Mouse (Mus musculus) forebrain, embryonic 16.5 days (tissue): ENCODE results near the gene Cnp. TPM values are rescaled to one million over a fixed set of nuclear protein-coding genes. Genes with fewer than 3 reads are reported as not detected.
A peak's percentile ranks its signal among the peaks of the same experiment; 100 is the strongest.
"Not testable (repeated sequence)": the region's sequence is repeated elsewhere in the genome, so short reads cannot be mapped to it uniquely, and the experiment has no call there.

Source experiments
- ATAC-seq: fragments of 200-750 bp; cut with Nextera tagmentation; 2 replicates; pipeline ENCODE4 v1.8.0; 2017; ENCODE audit warnings: mild to moderate bottlenecking, moderate library complexity
- H3K27ac ChIP-seq: fragments of 300-500 bp; sonication (generic); 2 replicates; pipeline ENCODE4 v1.5.1; 2014; ENCODE audit warnings: low read length, control low read depth
- H3K27me3 ChIP-seq: fragments of 300-500 bp; sonication (generic); replicated peaks from 2 replicates; pipeline ENCODE4 v1.6.1; 2014; ENCODE audit warnings: low read length; ENCODE audit not compliant: control insufficient read depth, insufficient read depth
- H3K36me3 ChIP-seq: fragments of 300-500 bp; sonication (generic); 2 replicates; pipeline ENCODE4 v1.6.1; 2014; ENCODE audit not compliant: control insufficient read depth, insufficient read depth
- H3K4me1 ChIP-seq: fragments of 300-500 bp; sonication (generic); replicated peaks from 2 replicates; pipeline ENCODE4 v1.6.1; 2014; ENCODE audit warnings: low read length; ENCODE audit not compliant: control insufficient read depth, insufficient read depth
- H3K4me2 ChIP-seq: fragments of 300-500 bp; sonication (generic); 2 replicates; pipeline ENCODE4 v1.6.1; 2014; ENCODE audit warnings: mild to moderate bottlenecking, low read length, control low read depth
- H3K4me3 ChIP-seq: fragments of 300-500 bp; sonication (generic); replicated peaks from 2 replicates; pipeline ENCODE4 v1.5.1; 2014; ENCODE audit warnings: mild to moderate bottlenecking, low read length, control low read depth
- H3K9ac ChIP-seq: fragments of 300-500 bp; sonication (generic); replicated peaks from 2 replicates; pipeline ENCODE4 v1.6.1; 2014; ENCODE audit warnings: low read depth, low read length, control low read depth
- H3K9me3 ChIP-seq: fragments of 300-500 bp; sonication (generic); 2 replicates; pipeline ENCODE4 v1.6.1; 2016; ENCODE audit warnings: low read length; ENCODE audit not compliant: control insufficient read depth
- WGBS: fragments of 180-500 bp; shearing (Covaris S2); extraction: QIAGEN DNeasy Blood & Tissue Kit; methylation state at CpG from one replicate; pipeline ENCODE4 v1.1.7; 2014; 5-methylcytosine and 5-hydroxymethylcytosine counted together
- polyA plus RNA-seq: library from polyadenylated mRNA; unstranded; fragments of >200 nt; fragmentation: Nextera tagmentation; extraction: Ambion mirVana; gene quantifications from 2 replicates; pipeline ENCODE4 v1.2.1, GENCODE M21; 2015

The Cnp gene
- polyA plus RNA-seq, result 22.8 and 29.8 TPM in 2 replicates

- Histone ChIP-seq H3K27ac (peak within 1 kb of the TSS; percentile 10; the same call in 1 of the 2 replicates), H3K4me2 (peak within 1 kb of the TSS; percentile 73), H3K4me3 (peak within 1 kb of the TSS; percentile 59), H3K36me3 (peaks cover 5% of the 10 kb centered on the region; the same call in 1 of the 2 replicates), H3K4me1 (peaks cover 13% of the 10 kb centered on the region), H3K9ac (peak within 1 kb of the TSS; percentile 71), H3K27me3 (0 out of 2 replicates have a peak, but pooled peaks cover 7% of the 10 kb centered on the region), H3K9me3 (no peaks in the 10 kb centered on the region)
- WGBS, result 1% methylated on average over 47 of the region's 47 CpGs
- ATAC-seq, result peak; percentile 70
Observed at GRCm38 (mm10) chr11:100574708-100575483, at the start of gene Cnp. Cnp (plus strand) TSS chr11:100574904.

- H3K4me3 ChIP-seq, result peak overlapping the region; percentile 89
- H3K36me3 ChIP-seq, result peaks cover 24% of the 10 kb centered on the region
- H3K4me1 ChIP-seq, result peaks cover 26% of the 10 kb centered on the region
- H3K27ac ChIP-seq, result no peak overlapping the region
- 61% methylated on average over 11 of the region's 11 CpGs for WGBS
- no peaks in the 10 kb centered on the region for H3K27me3 ChIP-seq
- peak overlapping the region; percentile 92 for H3K4me2 ChIP-seq
- ATAC-seq, result no peak
- no peaks in the 10 kb centered on the region for H3K9me3 ChIP-seq
- no peak overlapping the region; the same call in 1 of the 2 replicates for H3K9ac ChIP-seq
Observed at GRCm38 (mm10) chr11:100524987-100525630, 49.6 kb upstream of the Cnp start.

- H3K4me2 ChIP-seq, result peak overlapping the region; percentile 92
- peaks cover 26% of the 10 kb centered on the region for H3K4me1 ChIP-seq
- no peak overlapping the region; the same call in 1 of the 2 replicates for H3K27ac ChIP-seq
- ATAC-seq, result no peak
- WGBS, result 3% methylated on average over 15 of the region's 15 CpGs
- peaks cover 19% of the 10 kb centered on the region for H3K36me3 ChIP-seq
- H3K27me3 ChIP-seq, result no peaks in the 10 kb centered on the region
- peak overlapping the region; percentile 86 for H3K9ac ChIP-seq
- H3K4me3 ChIP-seq, result peak overlapping the region; percentile 89
- H3K9me3 ChIP-seq, result no peaks in the 10 kb centered on the region
Observed at GRCm38 (mm10) chr11:100526052-100526816, 48.5 kb upstream of the Cnp start.

- H3K36me3 ChIP-seq, result peaks cover 12% of the 10 kb centered on the region
- H3K9me3 ChIP-seq, result no peaks in the 10 kb centered on the region
- under 1% methylated on average over 26 of the region's 26 CpGs for WGBS
- peak overlapping the region; percentile 94 for H3K27ac ChIP-seq
- peak overlapping the region; percentile 86 for H3K9ac ChIP-seq
- no peaks in the 10 kb centered on the region for H3K27me3 ChIP-seq
- peak; percentile 39 for ATAC-seq
- peaks cover 26% of the 10 kb centered on the region for H3K4me1 ChIP-seq
- peak overlapping the region; percentile 89 for H3K4me3 ChIP-seq
- peak overlapping the region; percentile 92 for H3K4me2 ChIP-seq
Observed at GRCm38 (mm10) chr11:100527066-100527457, 47.6 kb upstream of the Cnp start.

- peaks cover 26% of the 10 kb centered on the region for H3K4me1 ChIP-seq
Observed at GRCm38 (mm10) chr11:100527458-100528374, 47.0 kb upstream of the Cnp start, which contains the start of gene Acly. Acly (minus strand) TSS chr11:100528000.

GRCm38 (mm10) chr11:100528375-100529165, 46.1 kb upstream of the Cnp start:
- H3K9me3 ChIP-seq, result no peaks in the 10 kb centered on the region
- peak overlapping the region; percentile 71 for H3K27ac ChIP-seq
- H3K9ac ChIP-seq, result peak overlapping the region; percentile 69
- H3K36me3 ChIP-seq, result no peaks in the 10 kb centered on the region
- H3K4me3 ChIP-seq, result peak overlapping the region; percentile 89
- WGBS, result 23% methylated on average over 19 of the region's 19 CpGs
- no peaks in the 10 kb centered on the region for H3K27me3 ChIP-seq
- H3K4me2 ChIP-seq, result peak overlapping the region; percentile 79
- H3K4me1 ChIP-seq, result peaks cover 26% of the 10 kb centered on the region
- no peak for ATAC-seq

More at GRCm38 (mm10) chr11:100527458-100528374, 47.0 kb upstream of the Cnp start, which contains the start of gene Acly:
- H3K9ac ChIP-seq, result peak within 1 kb of the TSS; percentile 86
- H3K9me3 ChIP-seq, result no peaks in the 10 kb centered on the region
- peak within 1 kb of the TSS; percentile 94 for H3K27ac ChIP-seq
- no peaks in the 10 kb centered on the region for H3K27me3 ChIP-seq
- peaks cover 6% of the 10 kb centered on the region for H3K36me3 ChIP-seq
- under 1% methylated on average over 53 of the region's 54 CpGs for WGBS
- peak within 1 kb of the TSS; percentile 92 for H3K4me2 ChIP-seq
- peak within 1 kb of the TSS; percentile 89 for H3K4me3 ChIP-seq
- ATAC-seq, result peak; percentile 99

GRCm38 (mm10) chr11:100533871-100534270, 40.8 kb upstream of the Cnp start:
- WGBS, result 5% methylated on average over 6 of the region's 6 CpGs
- no peak for ATAC-seq
- Histone ChIP-seq H3K4me1 (no peaks in the 10 kb centered on the region), H3K9ac (no peak overlapping the region), H3K27me3 (no peaks in the 10 kb centered on the region), H3K9me3 (no peaks in the 10 kb centered on the region; the same call in 1 of the 2 replicates), H3K27ac (no peak overlapping the region), H3K4me2 (no peak overlapping the region), H3K4me3 (no peak overlapping the region), H3K36me3 (no peaks in the 10 kb centered on the region)

GRCm38 (mm10) chr11:100534411-100534810, 40.3 kb upstream of the Cnp start:
- H3K4me1 ChIP-seq, H3K4me2 ChIP-seq, H3K27ac ChIP-seq, H3K9ac ChIP-seq, H3K9me3 ChIP-seq, ATAC-seq, H3K36me3 ChIP-seq, H3K4me3 ChIP-seq, H3K27me3 ChIP-seq: not testable (repeated sequence)
- WGBS, result 77% methylated on average over 2 of the region's 2 CpGs
